In the genomic region with DNA sequence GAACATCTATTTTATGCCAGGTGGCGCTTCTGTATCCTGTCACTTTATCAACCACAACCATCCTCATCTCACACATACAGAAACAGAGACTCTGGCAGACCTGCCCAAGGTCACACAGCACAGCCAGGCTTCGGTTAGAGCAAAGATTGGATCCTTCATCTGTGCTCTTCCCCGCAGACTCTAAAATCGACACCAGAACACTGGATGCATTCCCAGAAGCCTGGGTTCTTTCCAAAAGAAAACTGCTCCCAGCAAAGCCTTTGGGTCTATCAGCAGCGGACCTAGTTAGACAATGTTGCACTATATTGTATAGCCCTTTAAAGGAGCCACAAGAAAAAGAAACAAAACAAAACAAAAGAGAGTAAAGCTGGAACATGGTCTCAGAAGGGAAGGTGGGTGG, we compare ENCODE assay signal across 19 mouse cellular contexts. TPM values are rescaled to one million over a fixed set of nuclear protein-coding genes. Genes with fewer than 3 reads are reported as not detected.
DNase-seq lines count a peak whose midpoint lies in the region; ATAC-seq lines count a peak whose summit lies in the region.
"Had no signal": no experiment of that assay in that cellular context is flagged by ENCODE, and none has a peak within 500 bp of the region (broad histone marks: within the 10 kb centered on the region; RNA-seq: fewer than 3 reads in every experiment).

No protein-coding gene starts in this region.

- no peaks in the 10 kb centered on the region for H3K36me3 ChIP-seq in intestine, embryonic 15.5 days
- peaks cover 7% of the 10 kb centered on the region; the same call in 1 of the 2 replicates for H3K36me3 ChIP-seq in neural tube, embryonic 15.5 days
- H3K36me3 ChIP-seq: heart, embryonic 15.5 days; lung, embryonic 15.5 days had no signal

- H3K4me1 ChIP-seq in intestine, embryonic 15.5 days (replicated peaks), result peaks cover 67% of the 10 kb centered on the region
- peaks cover 87% of the 10 kb centered on the region for H3K4me1 ChIP-seq in neural tube, embryonic 15.5 days

- H3K9ac ChIP-seq in intestine, embryonic 15.5 days, result no peak overlapping the region
- no peak overlapping the region for H3K9ac ChIP-seq in neural tube, embryonic 15.5 days (replicated peaks)
- H3K9ac ChIP-seq: heart, embryonic 15.5 days; liver, embryonic 13.5 days; lung, embryonic 15.5 days had no signal

- peak overlapping the region; percentile 20; the same call in 1 of the 2 replicates for H3K4me2 ChIP-seq in intestine, embryonic 15.5 days (replicated peaks)
- H3K4me2 ChIP-seq in neural tube, embryonic 15.5 days, result no peak overlapping the region
- H3K4me2 ChIP-seq: heart, embryonic 15.5 days; liver, embryonic 13.5 days; lung, embryonic 15.5 days had no signal

- peak overlapping the region; percentile 29; the same call in 1 of the 2 replicates for H3K27ac ChIP-seq in intestine, embryonic 15.5 days
- H3K27ac ChIP-seq in neural tube, embryonic 15.5 days (replicated peaks), result no peak overlapping the region
- H3K27ac ChIP-seq: heart, adult 2 months; heart, embryonic 15.5 days; liver, embryonic 13.5 days; lung, embryonic 15.5 days had no signal

- 80% methylated on average over 5 of the region's 5 CpGs for WGBS in intestine, embryonic 15.5 days
- WGBS in neural tube, embryonic 15.5 days, result 80% methylated on average over 5 of the region's 5 CpGs

- no peak overlapping the region for H3K4me3 ChIP-seq in intestine, embryonic 15.5 days (replicated peaks)
- no peak overlapping the region for H3K4me3 ChIP-seq in neural tube, embryonic 15.5 days (replicated peaks)
- H3K4me3 ChIP-seq: embryonic facial prominence, embryonic 10.5 days; heart, adult 2 months; heart, embryonic 15.5 days; liver, embryonic 13.5 days; lung, embryonic 15.5 days had no signal

- H3K27me3 ChIP-seq in intestine, embryonic 15.5 days (replicated peaks), result no peaks in the 10 kb centered on the region
- H3K27me3 ChIP-seq in neural tube, embryonic 15.5 days (replicated peaks), result no peaks in the 10 kb centered on the region
- H3K27me3 ChIP-seq: heart, embryonic 15.5 days; lung, embryonic 15.5 days; Patski had no signal

- intact Hi-C loops in gastrocnemius, postnatal 14 days (cut with DNase I; ENCODE audit: low total_unique reads), result loop anchor here (5.0 kb wide), 1 partner anchor 38 kb away; no protein-coding TSS in a partner anchor

- no peak for ATAC-seq in intestine, embryonic 15.5 days
- no peak for ATAC-seq in neural tube, embryonic 15.5 days (ENCODE audit: low FRiP score)
- ATAC-seq: hindbrain, embryonic 16.5 days; Patski had no signal

- H3K9me3 ChIP-seq in intestine, embryonic 15.5 days, result no peaks in the 10 kb centered on the region
- no peaks in the 10 kb centered on the region for H3K9me3 ChIP-seq in neural tube, embryonic 15.5 days (replicated peaks)
- H3K9me3 ChIP-seq: embryonic facial prominence, embryonic 10.5 days; heart, embryonic 15.5 days; liver, embryonic 13.5 days; lung, embryonic 15.5 days had no signal

- peak; percentile 24 for DNase-seq in gastrocnemius, postnatal 10 days
- DNase-seq in gastrocnemius, postnatal 14 days, result no peak
- peak; percentile 31 for DNase-seq in adipocyte (ENCODE audit: low spot score)
- peak; percentile 41 for DNase-seq in cerebellum, adult 8-10 months
- no peak for DNase-seq in urinary bladder, postnatal 36 days (ENCODE audit: low spot score in 2 of 2)
- DNase-seq: adrenal gland, postnatal 14 days; gastrocnemius, postnatal 25 days; heart, adult 2 months; kidney, postnatal 10 days; liver, embryonic 13.5 days; lung, postnatal 4 days; thymus, postnatal 36 days had no signal

RNA-seq across cellular contexts. Expression of a gene that starts 5.1 kb away (rescaled TPM):
- 10 to 100 TPM; 38.3 to 41.8 TPM for total RNA-seq in gastrocnemius, postnatal 10 days (2021)
- 10 to 100 TPM; 18.3 to 24.5 TPM for total RNA-seq in gastrocnemius, postnatal 14 days (2021)
- 152 and 167 TPM in 2 replicates for polyA plus RNA-seq in intestine, embryonic 15.5 days (2015; fragmentation: Nextera tagmentation; extraction: Ambion mirVana)
- 104 and 158 TPM in 2 replicates for polyA plus RNA-seq in neural tube, embryonic 15.5 days (2015; fragmentation: Nextera tagmentation; extraction: Ambion mirVana)

RNA-seq across cellular contexts. Expression of a gene that starts 26.8 kb away (rescaled TPM):
- total RNA-seq in gastrocnemius, postnatal 10 days (2021), result 1 to 10 TPM; 2.9 to 3.9 TPM
- total RNA-seq in gastrocnemius, postnatal 14 days (2021), result 1 to 10 TPM; 2.2 to 2.7 TPM
- polyA plus RNA-seq in intestine, embryonic 15.5 days (2015; fragmentation: Nextera tagmentation; extraction: Ambion mirVana), result 12.4 and 13.8 TPM in 2 replicates
- 16.5 and 17.4 TPM in 2 replicates for polyA plus RNA-seq in neural tube, embryonic 15.5 days (2015; fragmentation: Nextera tagmentation; extraction: Ambion mirVana)

RNA-seq across cellular contexts. Expression of a gene that starts 57.1 kb away (rescaled TPM):
- 1 to 10 TPM; 4.7 to 5.2 TPM for total RNA-seq in gastrocnemius, postnatal 10 days (2021)
- total RNA-seq in gastrocnemius, postnatal 14 days (2021), result 1 to 10 TPM; 4.1 to 4.3 TPM
- 14.4 and 15.3 TPM in 2 replicates for polyA plus RNA-seq in intestine, embryonic 15.5 days (2015; fragmentation: Nextera tagmentation; extraction: Ambion mirVana)
- polyA plus RNA-seq in neural tube, embryonic 15.5 days (2015; fragmentation: Nextera tagmentation; extraction: Ambion mirVana), result 10.0 and 12.0 TPM in 2 replicates

Comparison
In these comparisons a context has a peak if more than half of its experiments do, and no peak if none do; other contexts are left out.
1. DNase-seq: peak in gastrocnemius, postnatal 10 days (single experiment), adipocyte (single experiment) and cerebellum, adult 8-10 months (single experiment); none in gastrocnemius, postnatal 14 days (single experiment) and urinary bladder, postnatal 36 days (0 of 2).